Mouse (Mus musculus): ENCODE measurements around the gene Specc1. TPM values are rescaled to one million over a fixed set of nuclear protein-coding genes. Genes with fewer than 3 reads are reported as not detected.

The Specc1 gene
- total and polyA plus RNA-seq, 3 experiments = 7.3 to 18.6 (median 15.5) TPM

DNA sequence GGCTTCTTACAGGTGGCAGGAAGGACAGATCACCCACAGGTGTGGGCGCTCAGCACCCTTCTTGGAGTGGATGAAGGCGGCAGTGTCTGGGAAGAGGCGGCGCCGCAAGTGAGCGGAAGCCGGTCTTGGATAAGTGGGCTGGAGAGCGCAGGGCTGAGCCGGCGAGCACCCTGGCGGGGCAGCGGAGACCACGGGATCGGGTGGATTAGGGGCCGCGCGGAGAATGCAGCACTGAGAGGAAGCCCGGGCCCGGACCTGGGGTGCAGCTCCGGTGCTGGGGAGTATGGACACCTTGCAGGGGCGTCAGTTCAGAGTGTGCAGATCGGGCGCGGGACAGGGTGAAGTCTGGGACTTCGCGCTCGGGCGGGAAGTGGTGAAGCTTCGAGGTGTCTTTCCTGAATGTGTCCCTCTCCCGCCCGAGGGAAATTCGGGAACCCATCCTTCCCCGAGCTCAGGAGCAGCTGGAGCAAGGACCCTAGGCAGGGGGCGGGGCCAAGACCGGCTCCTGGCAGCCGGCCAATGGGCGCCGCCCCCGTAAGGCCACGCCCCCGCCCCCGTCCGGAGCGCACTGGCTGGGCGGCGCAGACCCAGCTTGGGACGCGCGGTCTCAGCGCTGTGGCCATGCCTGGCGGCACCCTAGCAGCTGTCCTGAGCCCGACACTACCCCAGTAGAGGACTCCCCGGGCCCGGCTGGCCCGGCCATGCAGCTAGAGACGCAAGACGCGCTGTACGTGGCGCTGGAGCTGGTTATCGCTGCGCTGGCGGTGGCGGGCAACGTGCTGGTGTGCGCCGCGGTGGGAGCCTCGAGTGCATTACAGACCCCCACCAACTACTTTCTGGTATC, 292.1 kb downstream of the Specc1 start, which contains the start of gene Adora2b:
Adora2b (plus strand) TSS at position 584 of the 844 bp plus-strand sequence.
- DNase-seq (ENCODE audit: extremely low read depth) = peak; percentile 71
- H3K4me2 ChIP-seq (ENCODE audit: insufficient read depth, low read depth, poor library complexity, severe bottlenecking) = peak within 1 kb of the TSS; percentile 93
- in situ Hi-C loops (cut with MboI; ENCODE audit: low pct_ligation_motif_present, low pct_unique_long_range_greater_than_20kb, low sequenced_read_pairs) (no loop called here), dilution Hi-C loops (cut with MboI; ENCODE audit: extremely low pct_ligation_motif_present, extremely low pct_unique_long_range_greater_than_20kb, low sequenced_read_pairs) (no loop called here)
- no peak within 1 kb of the TSS for H3K27ac ChIP-seq (ENCODE audit: insufficient read depth, low read depth)
- TF ChIP-seq MXI1 (IDR thresholded peaks at IDR 0.05; ENCODE audit: low read depth, low read length) (peak; percentile 65; the same call in 1 of the 2 replicates), E2F4 (IDR thresholded peaks at IDR 0.05; ENCODE audit: insufficient replicate concordance, low read depth, low read length) (no peak), NRF1 (IDR thresholded peaks at IDR 0.05; ENCODE audit: low read depth, low read length) (peak; percentile 50; the same call in 1 of the 2 replicates), ZKSCAN1 (IDR thresholded peaks at IDR 0.05; ENCODE audit: borderline replicate concordance, low read depth, low read length) (no peak), PAX5 (IDR thresholded peaks at IDR 0.05; ENCODE audit: low read length) (no peak), TCF12 (IDR thresholded peaks at IDR 0.05; ENCODE audit: low read depth, low read length) (peak; percentile 14; the same call in 1 of the 2 replicates), MAFK (IDR thresholded peaks at IDR 0.05; ENCODE audit: insufficient replicate concordance, low read length) (no peak), SIN3A (IDR thresholded peaks at IDR 0.05; ENCODE audit: low read length) (0 out of 2 replicates have a peak, but pooled peaks have one; percentile 11), ELF1 (IDR thresholded peaks at IDR 0.05; ENCODE audit: low read depth, low read length) (0 out of 2 replicates have a peak, but pooled peaks have one; percentile 19), ZMIZ1 (IDR thresholded peaks at IDR 0.05; ENCODE audit: low read depth, low read length) (no peak; the same call in 1 of the 2 replicates), IRF4 (IDR thresholded peaks at IDR 0.05; ENCODE audit: low read depth, low read length) (no peak), NELFE (IDR thresholded peaks at IDR 0.05; ENCODE audit: low read depth, low read length) (no peak), BHLHE40 (IDR thresholded peaks at IDR 0.05; ENCODE audit: low read depth, low read length) (no peak), KAT2A (IDR thresholded peaks at IDR 0.05; ENCODE audit: insufficient replicate concordance, low read length) (no peak), POLR2A (IDR thresholded peaks at IDR 0.05; ENCODE audit: low read depth, low read length) (peak; percentile 55)
- no peaks in the 10 kb centered on the region for H3K79me2 ChIP-seq (replicated peaks; ENCODE audit: control insufficient read depth, extremely low read depth, insufficient read depth, poor library complexity, severe bottlenecking)
- H3K9me3 ChIP-seq (replicated peaks; ENCODE audit: low read length) = peaks cover 20% of the 10 kb centered on the region
- no peak within 1 kb of the TSS for H3K9ac ChIP-seq (ENCODE audit: insufficient read depth, low read depth)
- no peaks in the 10 kb centered on the region for H3K36me3 ChIP-seq (replicated peaks in 1 of 2; ENCODE audit: control insufficient read depth in 1 of 2, insufficient read depth in 1 of 2, low read length in 1 of 2)
- peaks cover 0 to 31% of the 10 kb centered on the region in 2 experiments; a peak in 2 of 4 replicates for H3K4me1 ChIP-seq (ENCODE audit: control insufficient read depth in 1 of 2, insufficient read depth in 2 of 2)
- H3K27me3 ChIP-seq (replicated peaks) = peaks cover 33% of the 10 kb centered on the region
- peak within 1 kb of the TSS; percentile 55 to 59 (median 57) for H3K4me3 ChIP-seq (replicated peaks in 1 of 3; ENCODE audit: low read depth in 2 of 3, low read length in 2 of 3, poor library complexity in 1 of 3)

GRCm38 (mm10) chr11:62249266-62250037, 292.9 kb downstream of the Specc1 start:
- Histone ChIP-seq H3K4me3 (replicated peaks in 1 of 3; ENCODE audit: low read depth in 2 of 3, low read length in 2 of 3, poor library complexity in 1 of 3) (peak overlapping the region; percentile 52 to 59 (median 55)), H3K79me2 (replicated peaks; ENCODE audit: control insufficient read depth, extremely low read depth, insufficient read depth, poor library complexity, severe bottlenecking) (no peaks in the 10 kb centered on the region), H3K36me3 (replicated peaks in 1 of 2; ENCODE audit: control insufficient read depth in 1 of 2, insufficient read depth in 1 of 2, low read length in 1 of 2) (no peaks in the 10 kb centered on the region), H3K4me2 (ENCODE audit: insufficient read depth, low read depth, poor library complexity, severe bottlenecking) (peak overlapping the region; percentile 93), H3K9me3 (replicated peaks; ENCODE audit: low read length) (peaks cover 20% of the 10 kb centered on the region), H3K27ac (ENCODE audit: insufficient read depth, low read depth) (no peak overlapping the region), H3K27me3 (replicated peaks) (peaks cover 33% of the 10 kb centered on the region), H3K4me1 (ENCODE audit: control insufficient read depth in 1 of 2, insufficient read depth in 2 of 2) (peaks cover 0 to 31% of the 10 kb centered on the region in 2 experiments; a peak in 2 of 4 replicates), H3K9ac (ENCODE audit: insufficient read depth, low read depth) (no peak overlapping the region)
- peak; percentile 41 for DNase-seq (ENCODE audit: extremely low read depth)
- in situ Hi-C loops (cut with MboI; ENCODE audit: low pct_ligation_motif_present, low pct_unique_long_range_greater_than_20kb, low sequenced_read_pairs) (no loop called here), dilution Hi-C loops (cut with MboI; ENCODE audit: extremely low pct_ligation_motif_present, extremely low pct_unique_long_range_greater_than_20kb, low sequenced_read_pairs) (no loop called here)
- TF ChIP-seq HCFC1 (IDR thresholded peaks at IDR 0.05; ENCODE audit: low read depth, low read length) (no peak), POLR2AphosphoS2 (IDR thresholded peaks at IDR 0.05; ENCODE audit: low read depth, low read length) (no peak), ZMIZ1 (IDR thresholded peaks at IDR 0.05; ENCODE audit: low read depth, low read length) (no peak), SIN3A (IDR thresholded peaks at IDR 0.05; ENCODE audit: low read length) (peak; percentile 24; the same call in 1 of the 2 replicates), USF1 (IDR thresholded peaks at IDR 0.05; ENCODE audit: low read depth, low read length) (no peak), ELF1 (IDR thresholded peaks at IDR 0.05; ENCODE audit: low read depth, low read length) (no peak), CHD2 (IDR thresholded peaks at IDR 0.05; ENCODE audit: low read length) (no peak), JUN (IDR thresholded peaks at IDR 0.05; ENCODE audit: insufficient read depth, low read depth, low read length) (no peak), MAZ (IDR thresholded peaks at IDR 0.05; ENCODE audit: low read depth, low read length) (no peak; the same call in 1 of the 2 replicates), MAFK (IDR thresholded peaks at IDR 0.05; ENCODE audit: insufficient replicate concordance, low read length) (no peak), MXI1 (IDR thresholded peaks at IDR 0.05; ENCODE audit: low read depth, low read length) (peak; percentile 4; the same call in 1 of the 2 replicates), NRF1 (IDR thresholded peaks at IDR 0.05; ENCODE audit: low read depth, low read length) (no peak), CTCF (conservative IDR thresholded peaks at IDR 0.05 in 1 of 2, IDR thresholded peaks at IDR 0.05 in 1 of 2; ENCODE audit: low read depth in 2 of 2, low read length in 2 of 2) (peak in 1 of 2 experiments; percentile 62; a peak in 2 of 4 replicates), KAT2A (IDR thresholded peaks at IDR 0.05; ENCODE audit: insufficient replicate concordance, low read length) (no peak), ZKSCAN1 (IDR thresholded peaks at IDR 0.05; ENCODE audit: borderline replicate concordance, low read depth, low read length) (no peak), UBTF (IDR thresholded peaks at IDR 0.05; ENCODE audit: low read depth, low read length) (no peak), ZC3H11A (IDR thresholded peaks at IDR 0.05; ENCODE audit: low read depth, low read length) (peak; percentile 37; the same call in 1 of the 2 replicates), BHLHE40 (IDR thresholded peaks at IDR 0.05; ENCODE audit: low read depth, low read length) (peak; percentile 5; the same call in 1 of the 2 replicates), MAX (IDR thresholded peaks at IDR 0.05; ENCODE audit: low read length) (peak; percentile 28; the same call in 1 of the 2 replicates), MYC (IDR thresholded peaks at IDR 0.05; ENCODE audit: low read depth, low read length) (no peak)

All from CH12.LX (cell line).